Mouse (Mus musculus): ENCODE data around the gene Hk1.

Hk1 gene

DNA sequence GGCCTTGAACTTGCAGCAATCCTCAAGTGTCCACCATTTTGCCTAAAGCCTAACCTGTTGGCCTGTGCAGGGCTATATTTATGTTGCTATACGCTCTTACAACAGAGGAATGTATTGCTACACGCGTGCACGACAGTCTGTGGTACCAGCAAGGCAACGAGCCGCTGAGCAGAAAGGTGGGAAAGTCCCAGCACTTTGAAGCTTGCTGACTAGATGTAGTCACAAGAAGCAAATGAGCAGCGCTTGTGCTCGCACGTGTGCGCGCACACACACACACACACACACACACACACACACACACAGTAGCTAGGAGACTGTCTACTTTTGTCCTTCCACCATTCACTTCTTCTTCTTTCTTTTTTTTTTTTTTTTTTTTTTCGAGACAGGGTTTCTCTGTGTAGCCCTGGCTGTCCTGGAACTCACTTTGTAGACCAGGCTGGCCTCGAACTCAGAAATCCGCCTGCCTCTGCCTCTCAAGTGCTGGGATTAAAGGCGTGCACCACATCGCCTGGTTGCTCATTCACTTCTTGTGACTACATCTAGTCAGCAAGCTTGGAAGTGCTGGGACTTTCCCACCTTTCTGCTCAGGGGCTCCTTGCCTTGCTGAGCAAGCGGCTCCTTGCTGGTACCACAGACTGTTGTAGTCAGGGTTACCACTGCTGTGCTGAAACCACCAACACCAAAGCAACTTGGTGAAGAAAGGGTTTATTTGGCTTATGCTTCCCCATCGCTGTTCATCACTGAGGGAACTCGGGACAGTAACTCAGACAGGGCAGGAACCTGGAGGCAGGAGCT is 102.0 kb downstream of the Hk1 start:
- in situ Hi-C loops (cut with MboI, MseI), result loop anchor here (10.0 kb wide), 1 partner anchor 137 kb away; no protein-coding TSS in a partner anchor

GRCm38 (mm10) chr10:62275235-62275634 is 104.5 kb downstream of the Hk1 start:
- in situ Hi-C loops (cut with MboI, MseI), result loop anchor here (10.0 kb wide), 1 partner anchor 140 kb away; no protein-coding TSS in a partner anchor

DNA sequence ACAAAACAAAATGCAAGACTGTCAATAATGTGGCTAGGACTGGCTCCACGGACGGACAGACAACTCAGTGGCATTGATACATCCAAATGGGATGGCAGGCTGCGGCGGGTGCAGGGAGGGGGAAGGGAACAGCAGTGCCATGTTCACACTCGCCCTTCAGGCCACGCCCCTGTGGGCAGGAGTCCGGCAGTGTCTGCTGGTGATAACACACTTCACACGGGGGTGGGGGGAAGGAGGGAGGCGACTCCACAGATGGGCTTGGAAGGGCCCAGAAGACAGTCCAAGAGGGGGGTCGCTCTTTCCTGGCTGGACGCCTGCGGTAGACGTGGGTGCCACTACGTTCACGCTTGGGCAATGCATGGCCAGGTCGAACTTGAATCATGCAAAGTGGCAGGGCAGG is 110.4 kb downstream of the Hk1 start:
- in situ Hi-C loops (cut with MboI, MseI), result no loop called here

DNA sequence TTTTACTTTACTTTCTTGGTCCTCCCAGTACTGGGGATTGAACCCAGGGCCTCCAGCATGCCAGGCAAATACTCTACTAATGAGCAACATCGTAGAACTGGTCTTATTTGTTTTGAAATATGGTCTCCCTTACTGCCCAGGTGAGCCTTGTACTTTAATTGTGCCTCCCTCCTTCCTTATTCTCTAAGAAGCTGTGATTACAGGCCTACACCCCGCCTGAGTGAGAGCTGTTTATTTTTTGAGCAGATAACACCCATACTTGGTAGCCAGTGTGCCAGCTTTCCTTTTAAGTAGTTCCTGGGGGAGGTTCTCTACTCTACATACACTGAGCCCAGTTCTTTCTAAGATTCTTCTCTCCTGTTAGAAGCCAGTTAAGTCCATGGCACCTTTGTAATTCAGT is 115.4 kb downstream of the Hk1 start:
- in situ Hi-C loops (cut with MboI, MseI), result no loop called here

GRCm38 (mm10) chr10:62261115-62261886 is 118.4 kb downstream of the Hk1 start:
- in situ Hi-C loops (cut with MboI, MseI), result no loop called here

- in situ Hi-C loops (cut with MboI, MseI), result loop anchor here (10.0 kb wide), 1 partner anchor 1953 kb away; no protein-coding TSS in a partner anchor
These were observed 121.4 kb downstream of the Hk1 start for GRCm38 (mm10) chr10:62258298-62258697.

DNA sequence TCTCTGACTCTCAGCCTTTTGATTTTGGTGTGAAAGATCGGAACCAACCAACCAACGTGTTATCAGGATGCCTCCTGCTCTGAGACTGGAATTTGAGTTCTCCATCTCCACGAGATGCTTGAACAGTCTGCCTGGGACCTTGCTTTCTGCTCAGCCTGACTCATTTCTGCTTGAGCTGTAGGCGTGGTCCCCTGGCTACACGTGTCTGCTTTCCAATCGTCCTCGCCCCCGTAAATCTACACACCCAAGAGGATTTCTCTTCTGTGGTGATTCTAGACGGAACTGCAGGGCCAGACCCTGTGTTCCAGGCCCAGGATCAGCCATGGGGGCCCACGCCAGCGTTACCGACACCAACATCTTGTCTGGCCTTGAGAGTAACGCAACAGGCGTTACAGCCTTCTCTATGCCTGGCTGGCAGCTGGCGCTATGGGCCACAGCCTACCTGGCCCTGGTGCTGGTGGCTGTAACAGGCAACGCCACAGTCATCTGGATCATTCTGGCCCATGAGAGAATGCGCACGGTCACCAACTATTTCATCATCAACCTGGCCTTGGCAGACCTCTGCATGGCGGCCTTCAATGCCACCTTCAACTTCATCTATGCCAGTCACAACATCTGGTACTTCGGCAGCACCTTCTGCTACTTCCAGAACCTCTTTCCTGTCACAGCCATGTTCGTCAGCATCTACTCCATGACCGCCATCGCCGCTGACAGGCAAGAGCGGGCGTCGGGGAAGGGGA is 127.0 kb downstream of the Hk1 start:
- in situ Hi-C loops (cut with MboI, MseI), result loop anchor here (10.0 kb wide), 1 partner anchor 1948 kb away; no protein-coding TSS in a partner anchor

DNA sequence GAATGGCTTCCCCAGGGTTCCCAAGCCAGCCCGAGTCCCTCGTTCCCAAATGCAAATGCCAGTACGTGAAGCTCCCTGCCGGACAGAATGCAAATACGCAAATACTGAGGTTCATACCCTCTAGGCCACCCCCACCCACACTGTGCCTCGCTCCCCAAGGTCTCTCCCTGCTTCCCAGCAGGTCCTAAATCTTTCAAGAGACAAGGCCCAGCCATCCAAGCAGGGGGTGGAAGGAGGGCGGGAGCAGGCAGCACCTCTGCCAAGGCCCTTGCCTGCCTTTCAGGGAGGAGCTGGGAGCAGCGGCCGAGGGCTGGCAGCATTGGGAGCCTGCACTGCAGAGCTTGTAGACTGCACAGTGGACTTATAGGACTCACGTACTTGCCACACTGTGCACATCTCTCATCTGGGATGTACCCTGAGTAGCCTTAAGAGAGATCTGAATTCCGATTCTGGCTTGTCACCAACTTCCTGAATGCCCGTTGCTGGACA is 127.7 kb downstream of the Hk1 start, which contains the start of gene Tacr2:
TSS of gene Tacr2 (plus strand) at position 439 of the 489 bp plus-strand sequence.
- in situ Hi-C loops (cut with MboI, MseI), result loop anchor here (10.0 kb wide), 1 partner anchor 1947 kb away; no protein-coding TSS in a partner anchor

- in situ Hi-C loops (cut with MboI, MseI), result no loop called here
These were observed 131.9 kb downstream of the Hk1 start for GRCm38 (mm10) chr10:62247815-62248214.

DNA sequence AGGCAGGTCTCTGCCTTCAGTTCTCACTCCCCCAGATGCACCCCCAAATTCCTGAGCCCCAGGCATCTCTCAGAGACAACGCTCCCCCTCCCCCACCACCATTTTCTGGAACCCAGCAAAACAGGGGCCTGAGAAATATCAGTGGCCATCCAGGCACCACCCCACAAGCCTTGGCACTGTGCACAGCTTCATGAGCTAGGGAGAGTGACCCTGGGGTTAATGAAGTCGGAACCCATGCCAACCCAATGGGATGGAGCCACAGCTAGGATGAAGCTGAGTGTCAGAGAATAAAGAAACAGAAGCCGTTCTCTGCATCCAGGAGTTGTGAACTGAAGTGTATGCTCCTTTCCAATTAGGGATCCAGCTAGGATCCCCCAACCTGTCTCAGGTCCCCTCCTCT is 132.6 kb downstream of the Hk1 start:
- in situ Hi-C loops (cut with MboI, MseI), result no loop called here

- in situ Hi-C loops (cut with MboI, MseI), result no loop called here
These were observed 135.6 kb downstream of the Hk1 start for GRCm38 (mm10) chr10:62244067-62244466.

DNA sequence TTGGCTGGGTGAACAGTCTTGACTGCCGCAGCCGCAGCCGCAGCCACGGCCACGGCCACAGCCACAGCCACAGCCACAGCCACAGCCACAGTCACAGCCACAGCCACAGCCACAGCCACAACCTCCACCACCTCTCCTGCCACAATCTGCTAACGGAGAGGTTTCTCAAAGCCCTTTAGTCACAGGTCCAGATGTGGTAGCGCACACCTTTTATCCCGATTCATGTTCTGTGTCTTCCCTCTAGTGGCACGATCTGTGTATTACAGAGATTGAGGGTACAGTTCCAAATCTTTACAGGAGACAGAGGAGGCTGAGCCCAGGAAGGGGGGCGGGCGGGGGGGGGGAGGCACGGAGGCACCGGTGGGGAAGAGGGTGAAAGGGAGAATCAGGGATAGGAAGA is 136.8 kb downstream of the Hk1 start:
- in situ Hi-C loops (cut with MboI, MseI), result no loop called here

DNA sequence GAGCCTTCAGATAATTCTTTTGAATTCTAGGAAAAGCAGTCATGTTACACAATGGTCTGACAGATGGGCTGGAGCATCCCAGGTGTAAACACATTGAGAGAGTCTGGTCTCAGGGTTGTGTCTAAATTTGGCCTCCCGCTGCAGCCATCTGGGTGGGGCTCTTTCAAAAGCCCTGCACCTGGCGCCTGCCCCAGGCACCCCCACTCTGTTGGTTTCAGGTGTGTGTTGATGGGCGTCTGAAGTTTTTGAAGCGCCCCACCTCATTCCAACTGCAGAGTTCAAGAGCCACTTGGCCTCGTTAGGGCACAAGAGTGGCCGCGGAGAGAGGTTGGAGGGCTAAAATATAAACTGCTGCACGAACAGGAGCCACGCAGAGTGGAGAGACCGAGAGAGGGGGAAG is 137.3 kb downstream of the Hk1 start:
- in situ Hi-C loops (cut with MboI, MseI), result no loop called here

GRCm38 (mm10) chr10:62239270-62239669 is 140.4 kb downstream of the Hk1 start:
- in situ Hi-C loops (cut with MboI, MseI), result no loop called here

GRCm38 (mm10) chr10:62238688-62239087 is 141.0 kb downstream of the Hk1 start:
- in situ Hi-C loops (cut with MboI, MseI), result no loop called here

- in situ Hi-C loops (cut with MboI, MseI), result no loop called here
These were observed 142.5 kb downstream of the Hk1 start for GRCm38 (mm10) chr10:62237205-62237604.

DNA sequence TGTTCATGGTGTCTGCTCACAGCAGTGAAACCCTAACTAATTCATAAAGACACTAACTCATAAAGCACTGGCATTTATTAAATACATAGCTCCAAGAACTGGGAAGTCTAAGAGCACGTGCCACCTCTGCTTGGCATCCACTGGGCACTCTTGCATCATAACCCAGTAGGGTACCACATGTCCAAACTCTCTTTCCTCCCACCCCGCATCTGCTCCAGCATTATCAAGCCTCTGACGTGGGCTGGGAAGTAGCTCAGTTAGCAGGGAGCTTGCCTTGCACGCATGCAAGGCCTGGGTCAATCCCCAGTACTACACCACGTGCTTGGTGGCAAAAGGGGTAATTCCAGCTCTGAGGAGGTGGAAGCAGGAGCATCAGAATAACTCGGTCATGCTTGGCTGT is 143.5 kb downstream of the Hk1 start:
- in situ Hi-C loops (cut with MboI, MseI), result no loop called here

GRCm38 (mm10) chr10:62231811-62232210 is 147.9 kb downstream of the Hk1 start:
- in situ Hi-C loops (cut with MboI, MseI), result no loop called here

DNA sequence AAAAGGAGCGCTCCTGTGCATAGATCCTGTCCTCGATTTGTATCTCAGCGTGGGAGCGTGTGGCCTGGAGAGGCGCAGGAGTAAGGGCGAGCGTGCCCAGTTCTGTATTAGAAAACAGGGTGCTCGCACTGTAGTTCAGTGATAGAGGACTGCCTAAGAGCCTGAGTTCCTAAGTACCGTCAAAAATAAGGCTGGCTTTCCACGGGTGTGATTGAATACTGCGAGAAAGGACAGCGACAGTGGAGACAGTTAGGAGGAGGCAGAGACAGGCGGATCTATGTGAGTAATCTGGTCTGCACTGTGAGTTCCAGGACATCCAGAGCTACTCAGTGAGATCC is 148.3 kb downstream of the Hk1 start:
- in situ Hi-C loops (cut with MboI, MseI), result no loop called here

GRCm38 (mm10) chr10:62230708-62231394 is 148.9 kb downstream of the Hk1 start, which contains the start of gene Tspan15:
TSS of gene Tspan15 (minus strand) at chr10:62231251.
- in situ Hi-C loops (cut with MboI, MseI), result no loop called here

- in situ Hi-C loops (cut with MboI, MseI), result no loop called here
These were observed 151.6 kb downstream of the Hk1 start for GRCm38 (mm10) chr10:62228126-62228525.
